Mouse (Mus musculus) spleen, adult 2 months (tissue): ENCODE measurements around the gene Pcbp4. TPM values are rescaled to one million over a fixed set of nuclear protein-coding genes. Genes with fewer than 3 reads are reported as not detected.
A peak's percentile ranks its signal among the peaks of the same experiment; 100 is the strongest.

Experiments used
- DNase-seq, 2 experiments: peaks; one replicate each; pipeline versions ENCODE4 v3.0.0 to v3.0.0-alpha.2; 2012 to 2021; ENCODE audit warnings: low spot score in 2 of 2, low read depth in 1 of 2
- H3K27ac ChIP-seq: fragments of 200-500 bp; 2 replicates; pipeline ENCODE4 v1.5.1; 2012; ENCODE audit warnings: low read length, inconsistent platforms; ENCODE audit not compliant: insufficient read depth
- H3K27me3 ChIP-seq: fragments of 200-500 bp; 2 replicates; pipeline ENCODE4 v1.6.1; 2012; ENCODE audit warnings: mild to moderate bottlenecking, moderate library complexity, low read length, inconsistent platforms; ENCODE audit not compliant: control insufficient read depth, insufficient read depth
- H3K36me3 ChIP-seq: fragments of 200-500 bp; 2 replicates; pipeline ENCODE4 v1.6.1; 2012; ENCODE audit warnings: mild to moderate bottlenecking, low read length, inconsistent platforms; ENCODE audit not compliant: control insufficient read depth, insufficient read depth
- H3K4me1 ChIP-seq: fragments of 200-500 bp; 2 replicates; pipeline ENCODE4 v1.6.1; 2011; ENCODE audit warnings: inconsistent platforms; ENCODE audit not compliant: control insufficient read depth, insufficient read depth, insufficient read length
- H3K4me3 ChIP-seq: fragments of 200-500 bp; 2 replicates; pipeline ENCODE4 v1.5.1; 2011; ENCODE audit warnings: mild to moderate bottlenecking, inconsistent platforms; ENCODE audit not compliant: insufficient read depth, insufficient read length; ENCODE audit errors: extremely low read depth
- CTCF ChIP-seq: fragments of 200-500 bp; IDR thresholded peaks from 2 replicates; pipeline ENCODE4 v1.5.1; 2011; ENCODE audit warnings: mild to moderate bottlenecking, inconsistent platforms; ENCODE audit not compliant: insufficient read depth, insufficient read length, insufficient replicate concordance; ENCODE audit errors: extremely low read depth
- POLR2A ChIP-seq: fragments of 200-500 bp; IDR thresholded peaks from 2 replicates; pipeline ENCODE4 v1.6.1; 2011; ENCODE audit warnings: low read depth, low read length, inconsistent platforms
- WGBS: fragments of 180-500 bp; shearing (Covaris S2); methylation state at CpG from one replicate; pipeline ENCODE4 v1.1.7; 2018; 5-methylcytosine and 5-hydroxymethylcytosine counted together
- polyA plus RNA-seq: library from polyadenylated mRNA; depleted of rRNA; stranded (reverse); fragments of >200 nt; gene quantifications from 2 replicates; pipeline ENCODE4 v1.2.3, GENCODE M21; 2012

The Pcbp4 gene
- polyA plus RNA-seq, 1 experiment, result 15.8 TPM

DNA sequence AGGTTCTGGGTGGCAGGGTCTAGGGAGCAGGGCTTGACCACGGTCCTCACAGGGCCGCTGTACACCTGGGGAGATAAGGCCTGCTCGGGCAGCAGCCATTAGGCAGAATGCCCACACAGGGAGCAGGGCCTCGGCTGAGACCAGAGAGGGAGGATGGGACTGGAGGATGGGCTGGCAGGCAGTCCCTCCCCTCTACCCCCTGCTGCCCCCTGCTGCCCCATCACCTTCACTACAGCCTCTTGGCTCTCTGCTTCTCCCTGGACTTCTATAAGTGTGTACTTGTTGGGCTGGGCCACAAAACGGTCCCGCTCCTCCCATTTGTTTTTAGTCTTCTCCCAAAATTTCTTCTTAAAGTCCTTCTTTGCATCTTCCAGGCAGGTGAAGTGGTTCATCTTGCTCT lies 21.4 kb downstream of the Pcbp4 start:
- peak; percentile 76; the same call in 1 of the 2 replicates for TF ChIP-seq CTCF
- TF ChIP-seq POLR2A, result no peak
- 38% methylated on average over 6 of the region's 6 CpGs for WGBS
- Histone ChIP-seq H3K4me3 (no peak overlapping the region), H3K27me3 (no peaks in the 10 kb centered on the region), H3K4me1 (peaks cover 15% of the 10 kb centered on the region; the same call in 1 of the 2 replicates), H3K36me3 (peaks cover 3% of the 10 kb centered on the region; the same call in 1 of the 2 replicates), H3K27ac (no peak overlapping the region)
- peak in 1 of 2 experiments; percentile 59 for DNase-seq

DNA sequence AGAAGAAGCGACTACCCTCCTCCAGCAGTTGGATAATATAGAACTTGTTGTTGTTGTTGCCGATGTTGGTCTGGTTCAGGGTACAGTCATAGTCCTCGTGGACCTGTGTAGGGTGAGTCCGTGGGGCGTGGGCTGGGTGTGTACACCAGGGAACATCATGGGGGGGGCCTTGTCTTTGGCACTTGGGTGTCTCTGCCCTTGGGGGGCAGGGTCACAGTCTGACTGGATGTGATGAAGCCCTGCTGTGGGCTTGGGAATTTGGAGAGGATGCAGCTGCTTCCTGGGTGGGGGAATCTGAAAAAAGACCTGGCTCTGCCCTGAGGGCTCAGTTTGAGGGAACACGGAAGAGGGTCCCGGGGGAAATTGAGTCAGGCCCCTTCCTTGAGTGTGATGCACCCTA lies 22.0 kb downstream of the Pcbp4 start:
- WGBS, result 58% methylated on average over 7 of the region's 7 CpGs
- peak in 1 of 2 experiments; percentile 10 for DNase-seq

DNA sequence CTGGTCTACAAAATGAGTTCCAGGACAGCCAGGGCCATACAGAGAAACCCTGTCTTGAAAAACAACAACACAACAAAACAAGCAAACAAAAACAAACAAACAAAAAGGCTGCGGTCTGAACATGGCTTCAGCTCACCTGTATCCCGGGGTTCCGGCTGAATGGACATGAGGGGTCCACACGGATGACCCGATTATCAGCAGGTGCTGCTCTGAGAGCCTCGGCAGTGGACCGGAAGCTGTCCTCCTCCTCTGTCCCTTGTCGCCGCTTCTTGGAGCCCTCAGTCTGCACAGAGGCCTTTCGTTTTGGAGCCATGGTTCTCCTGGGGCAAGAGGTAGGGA lies 22.5 kb downstream of the Pcbp4 start, which contains the start of gene Rrp9:
Rrp9 (plus strand) TSS at position 301 of the 339 bp plus-strand sequence.
- Histone ChIP-seq H3K36me3 (peaks cover 3% of the 10 kb centered on the region; the same call in 1 of the 2 replicates), H3K27ac (peak within 1 kb of the TSS; percentile 76), H3K27me3 (no peaks in the 10 kb centered on the region), H3K4me1 (peaks cover 15% of the 10 kb centered on the region; the same call in 1 of the 2 replicates), H3K4me3 (peak within 1 kb of the TSS; percentile 64)
- TF ChIP-seq CTCF (no peak), POLR2A (no peak)
- WGBS, result 29% methylated on average over 10 of the region's 10 CpGs
- peak in 1 of 2 experiments; percentile 20 for DNase-seq

More for the DNA sequence above, 22.0 kb downstream of the Pcbp4 start:
- Histone ChIP-seq H3K27me3 (no peaks in the 10 kb centered on the region), H3K36me3 (peaks cover 3% of the 10 kb centered on the region; the same call in 1 of the 2 replicates), H3K27ac (no peak overlapping the region), H3K4me3 (no peak overlapping the region), H3K4me1 (peaks cover 15% of the 10 kb centered on the region; the same call in 1 of the 2 replicates)
- no peak for TF ChIP-seq POLR2A
- no peak for TF ChIP-seq CTCF

DNA sequence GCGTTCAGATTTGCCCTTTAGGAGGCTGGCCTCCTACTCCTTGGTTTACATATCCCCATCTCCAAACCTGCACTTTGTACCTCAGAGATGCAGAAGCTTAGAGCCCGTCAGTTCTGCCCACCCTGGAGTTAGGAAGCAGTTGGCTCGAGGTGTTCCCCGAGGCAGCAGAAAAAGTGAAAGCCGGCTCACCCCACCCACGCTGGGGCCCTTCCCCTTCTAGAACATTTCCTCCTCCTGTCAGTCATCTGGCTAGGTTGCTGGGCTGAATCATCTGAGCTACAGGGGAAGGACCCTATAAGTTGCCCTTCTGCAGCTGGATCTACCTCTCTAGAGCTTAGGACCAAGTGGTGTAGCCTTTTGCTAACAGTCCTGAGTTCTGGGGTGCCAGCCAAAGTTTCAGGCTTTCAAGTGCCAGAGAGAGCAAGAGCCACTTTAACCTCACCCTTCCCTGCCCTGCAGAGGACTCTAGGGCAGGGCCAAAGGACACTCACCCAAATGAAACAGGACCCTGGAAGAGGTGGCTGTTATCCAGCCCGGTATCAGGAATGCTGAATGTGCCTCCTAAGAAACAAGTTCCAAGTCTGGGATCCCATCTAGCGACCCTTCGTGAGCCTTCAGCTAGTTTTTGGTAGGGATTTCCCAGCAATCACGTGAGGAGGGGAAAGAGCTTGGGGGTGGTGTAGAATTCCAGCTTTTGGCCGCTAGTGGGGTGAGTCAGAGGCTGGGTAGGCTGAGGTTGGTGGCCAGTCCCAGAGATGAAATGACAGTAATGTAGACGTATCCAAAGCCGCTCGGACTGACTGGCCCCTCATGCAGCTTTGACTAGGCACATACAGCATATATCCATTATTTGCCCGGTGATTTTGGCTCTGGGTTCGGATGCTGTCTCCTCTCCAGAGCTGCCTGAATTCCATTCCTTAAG lies 23.2 kb downstream of the Pcbp4 start:
- DNase-seq, result peak in 1 of 2 experiments; percentile 81
- 8% methylated on average over 16 of the region's 16 CpGs for WGBS
- Histone ChIP-seq H3K4me3 (peak overlapping the region; percentile 64), H3K4me1 (peaks cover 15% of the 10 kb centered on the region; the same call in 1 of the 2 replicates), H3K27me3 (no peaks in the 10 kb centered on the region), H3K27ac (peak overlapping the region; percentile 76), H3K36me3 (peaks cover 5% of the 10 kb centered on the region; the same call in 1 of the 2 replicates)
- TF ChIP-seq CTCF, result no peak
- TF ChIP-seq POLR2A, result peak; percentile 18; the same call in 1 of the 2 replicates

DNA sequence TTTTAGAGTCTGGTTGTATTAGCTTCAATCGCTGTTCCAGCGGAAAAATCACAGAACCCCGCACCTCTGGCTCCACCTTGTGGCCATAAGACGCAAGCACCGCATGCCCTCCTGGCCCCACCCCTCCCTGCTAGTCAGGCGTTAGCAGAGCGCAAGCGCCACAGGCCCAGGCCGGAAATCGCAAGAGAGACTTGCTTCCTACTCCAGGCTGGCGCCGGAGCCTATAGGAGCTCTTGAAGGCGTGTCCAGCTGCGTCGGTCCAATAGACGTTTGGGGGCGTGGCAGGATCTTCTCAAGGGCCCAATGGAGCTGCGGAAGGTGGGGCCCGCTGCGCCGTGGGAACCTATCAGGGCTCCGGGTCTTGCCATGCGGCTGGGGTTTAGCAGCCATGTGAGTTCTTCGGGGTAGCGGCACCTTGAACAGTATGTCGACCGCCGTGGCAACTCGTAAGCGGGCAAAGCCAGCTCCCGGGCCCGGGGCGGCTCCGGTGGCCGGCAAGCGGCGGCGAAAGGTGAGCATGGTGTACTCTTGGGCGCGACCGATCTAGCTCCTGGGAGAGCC lies 23.9 kb downstream of the Pcbp4 start, which contains the start of gene Parp3:
Parp3 (minus strand) TSS at position 26 of the 561 bp plus-strand sequence.
- WGBS, result under 1% methylated on average over 41 of the region's 41 CpGs
- peak within 1 kb of the TSS; percentile 76 for H3K27ac ChIP-seq
- no peaks in the 10 kb centered on the region for H3K27me3 ChIP-seq
- peaks cover 15% of the 10 kb centered on the region; the same call in 1 of the 2 replicates for H3K4me1 ChIP-seq
- peak; percentile 98 to 99 for DNase-seq
- H3K36me3 ChIP-seq, result peaks cover 6% of the 10 kb centered on the region; the same call in 1 of the 2 replicates
- H3K4me3 ChIP-seq, result peak within 1 kb of the TSS; percentile 65
- TF ChIP-seq POLR2A (peak; percentile 23; the same call in 1 of the 2 replicates), CTCF (peak; percentile 97)

DNA sequence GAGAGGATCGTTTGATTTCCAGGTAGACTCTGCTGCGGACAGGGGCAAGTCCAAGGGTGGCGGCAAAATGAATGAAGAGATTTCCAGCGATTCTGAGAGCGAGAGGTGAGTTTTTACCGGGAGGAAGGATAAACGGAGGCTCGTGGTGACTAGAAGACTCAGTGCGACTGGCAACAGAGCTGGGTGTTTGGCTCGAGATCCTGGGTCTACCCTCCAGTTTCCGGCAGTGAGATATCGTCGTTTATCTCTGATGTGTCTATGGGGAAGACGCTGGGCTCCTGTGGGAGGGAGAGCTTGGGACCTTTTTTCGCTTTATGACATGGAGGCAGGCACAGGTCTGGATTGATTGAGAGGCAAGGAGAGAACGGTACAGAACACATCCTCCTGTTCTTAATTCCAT lies 24.6 kb downstream of the Pcbp4 start:
- TF ChIP-seq CTCF, result no peak
- no peak overlapping the region for H3K27ac ChIP-seq
- peaks cover 8% of the 10 kb centered on the region for H3K36me3 ChIP-seq
- H3K4me3 ChIP-seq, result peak overlapping the region; percentile 65
- peaks cover 15% of the 10 kb centered on the region; the same call in 1 of the 2 replicates for H3K4me1 ChIP-seq
- 2% methylated on average over 16 of the region's 16 CpGs for WGBS
- H3K27me3 ChIP-seq, result no peaks in the 10 kb centered on the region
- DNase-seq, result peak in 1 of 2 experiments; percentile 1
